Mouse (Mus musculus): ENCODE measurements around the gene Incenp. TPM values are rescaled to one million over a fixed set of nuclear protein-coding genes. Genes with fewer than 3 reads are reported as not detected.

Gene Incenp
- polyA plus RNA-seq (2012; ENCODE audit: low replicate concordance), result 37.4 and 51.8 TPM in 2 replicates

DNA sequence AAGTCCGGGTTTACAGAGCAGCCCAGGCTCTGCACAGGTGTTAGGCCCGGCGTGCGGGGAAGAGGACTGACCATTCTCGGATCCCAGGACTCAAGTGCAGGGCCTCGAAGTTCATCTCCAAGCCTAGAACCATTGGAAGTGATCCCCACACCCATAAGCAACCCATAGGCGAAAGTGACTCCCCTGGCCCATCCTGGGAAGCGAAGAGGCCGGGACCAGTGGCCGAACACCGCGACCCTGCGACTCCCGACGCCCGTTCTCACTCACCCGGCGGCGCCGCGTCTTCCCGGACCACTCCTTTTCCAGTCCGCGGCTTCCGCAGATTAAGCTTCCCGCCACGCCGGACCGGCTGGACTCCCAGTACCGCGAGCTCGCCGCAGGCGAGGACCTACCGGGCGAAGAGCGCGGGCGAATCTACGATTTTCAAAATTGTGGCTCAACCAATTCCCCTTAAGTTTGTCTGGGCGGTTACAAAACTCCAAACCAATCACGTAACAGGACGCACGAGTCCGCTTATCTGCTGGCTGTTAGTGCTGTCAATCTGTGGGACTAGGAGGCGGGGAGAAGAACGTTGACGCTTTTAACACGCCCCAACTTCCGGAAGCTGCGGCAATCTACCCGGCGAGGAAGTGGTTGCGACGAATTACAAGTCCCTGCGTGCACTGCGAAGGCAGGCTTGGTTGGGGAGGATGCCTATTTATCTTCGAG is at the start of gene Incenp:
TSS of gene Incenp (minus strand) at position 480 of the 708 bp plus-strand sequence.

DNA sequence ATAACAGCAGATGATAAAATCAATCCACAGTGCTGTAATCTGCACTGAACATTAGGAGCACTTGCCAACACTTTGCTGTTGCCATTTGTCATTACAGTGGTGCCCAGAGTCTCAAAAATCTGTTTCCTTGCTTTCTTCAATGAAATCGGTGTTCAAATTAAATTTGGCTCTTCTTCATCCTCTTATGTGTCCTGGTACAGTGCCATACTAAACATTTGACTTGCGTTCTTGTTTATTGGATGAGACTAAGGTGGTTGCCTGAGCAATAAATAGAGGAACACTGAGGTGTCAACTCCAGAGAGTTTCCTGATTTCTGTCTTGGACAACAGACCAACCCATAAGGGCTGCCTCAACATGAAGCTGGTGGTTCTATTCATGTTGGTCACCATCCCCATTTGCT is 52.1 kb downstream of the Incenp start, which contains the start of gene Scgb2a2:
TSS of gene Scgb2a2 (plus strand) at position 301 of the 400 bp plus-strand sequence.

Other genes with a start within 250 kb of the Incenp start
- gene Scgb2a2, start 52.0 kb downstream of the Incenp start, polyA plus RNA-seq (2012; ENCODE audit: low replicate concordance), result not detected in 2 replicates
- gene Fth1, start 81.0 kb upstream of the Incenp start, polyA plus RNA-seq (2012; ENCODE audit: low replicate concordance), result 11,016 and 13,838 TPM in 2 replicates
- not detected in 2 replicates for gene Best1, start 102.1 kb upstream of the Incenp start, polyA plus RNA-seq (2012; ENCODE audit: low replicate concordance)
- 18.2 and 63.8 TPM in 2 replicates for gene Rab3il1, start 102.1 kb upstream of the Incenp start, polyA plus RNA-seq (2012; ENCODE audit: low replicate concordance)
- gene Fads3, start 142.0 kb upstream of the Incenp start, polyA plus RNA-seq (2012; ENCODE audit: low replicate concordance), result 9.5 and 27.9 TPM in 2 replicates
- gene Fads2, start 202.2 kb upstream of the Incenp start, polyA plus RNA-seq (2012; ENCODE audit: low replicate concordance), result 6.4 and 8.0 TPM in 2 replicates

All from hematopoietic multipotent progenitor cell, adult 10-12 weeks (in vitro differentiated cells).